Mouse (Mus musculus) urinary bladder, adult 18-20 months (tissue): Measurements from ENCODE around the gene Plin3.
"Not testable (repeated sequence)": the region's sequence is repeated elsewhere in the genome, so short reads cannot be mapped to it uniquely, and the experiment has no call there.

Experiments
- DNase-seq, 2 experiments: peaks; one replicate each; pipeline ENCODE4 v3.0.0; 2022; ENCODE audit warnings: low spot score in 2 of 2, mixed read lengths in 2 of 2

The Plin3 gene

DNA sequence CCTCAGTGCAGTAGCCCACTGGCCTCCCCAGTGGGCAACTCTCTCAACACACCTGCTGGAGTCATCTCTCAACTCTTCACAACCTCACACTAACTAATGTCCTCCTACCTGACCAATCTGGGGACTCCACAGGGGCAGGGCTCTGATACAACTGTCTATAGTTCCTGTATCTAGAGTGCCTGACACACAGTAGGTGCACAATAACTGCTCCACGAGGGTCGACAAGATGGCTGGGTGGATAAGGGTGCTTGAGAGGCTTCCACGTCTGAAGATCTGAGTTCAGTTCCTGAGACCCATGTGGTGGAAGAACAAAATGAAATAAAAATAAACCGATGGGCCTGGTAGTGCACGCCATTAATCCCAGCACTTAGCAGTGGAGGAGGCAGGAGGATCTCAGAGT is 18.7 kb downstream of the Plin3 start:
- no peak for DNase-seq

DNA sequence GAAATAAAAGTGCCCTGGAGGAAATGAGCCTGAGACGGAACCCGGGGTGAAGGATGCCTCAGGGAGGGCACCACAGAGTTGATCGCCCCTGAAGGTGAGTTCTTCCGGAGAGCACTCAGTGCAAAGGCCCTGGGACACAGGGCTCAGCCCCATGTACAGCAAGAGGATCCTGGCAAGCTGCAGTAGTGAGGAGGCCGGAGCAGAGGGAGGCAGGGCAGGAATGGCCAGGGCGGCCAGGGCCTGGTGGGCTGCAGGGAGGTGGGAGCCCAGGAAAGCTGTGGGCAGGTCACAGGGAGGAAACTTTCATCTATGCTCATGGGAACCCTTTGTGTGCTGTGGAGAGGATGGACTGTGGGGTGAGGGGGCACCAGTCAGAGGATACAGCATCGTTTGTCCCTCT is 19.2 kb downstream of the Plin3 start:
- no peak for DNase-seq

DNA sequence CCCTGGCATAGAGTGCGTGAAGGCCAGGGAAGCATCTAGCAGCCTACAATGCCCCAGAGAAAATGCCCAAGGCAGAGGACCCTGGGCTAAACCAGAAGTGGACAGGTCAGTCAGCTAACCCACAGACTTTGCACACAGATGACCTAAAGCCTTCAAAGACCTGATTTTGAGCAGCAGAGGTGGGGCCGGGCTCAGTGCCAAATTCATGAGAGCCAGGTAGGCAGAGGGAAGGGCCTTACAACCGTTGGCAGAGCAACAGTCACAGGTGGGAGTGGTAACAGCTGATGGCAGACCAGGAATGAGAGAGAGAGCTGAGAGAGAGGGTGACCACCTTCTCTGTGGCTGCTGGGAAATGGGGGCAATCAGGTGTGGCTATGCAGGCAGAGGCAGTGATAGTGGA is 20.0 kb downstream of the Plin3 start:
- no peak for DNase-seq

DNA sequence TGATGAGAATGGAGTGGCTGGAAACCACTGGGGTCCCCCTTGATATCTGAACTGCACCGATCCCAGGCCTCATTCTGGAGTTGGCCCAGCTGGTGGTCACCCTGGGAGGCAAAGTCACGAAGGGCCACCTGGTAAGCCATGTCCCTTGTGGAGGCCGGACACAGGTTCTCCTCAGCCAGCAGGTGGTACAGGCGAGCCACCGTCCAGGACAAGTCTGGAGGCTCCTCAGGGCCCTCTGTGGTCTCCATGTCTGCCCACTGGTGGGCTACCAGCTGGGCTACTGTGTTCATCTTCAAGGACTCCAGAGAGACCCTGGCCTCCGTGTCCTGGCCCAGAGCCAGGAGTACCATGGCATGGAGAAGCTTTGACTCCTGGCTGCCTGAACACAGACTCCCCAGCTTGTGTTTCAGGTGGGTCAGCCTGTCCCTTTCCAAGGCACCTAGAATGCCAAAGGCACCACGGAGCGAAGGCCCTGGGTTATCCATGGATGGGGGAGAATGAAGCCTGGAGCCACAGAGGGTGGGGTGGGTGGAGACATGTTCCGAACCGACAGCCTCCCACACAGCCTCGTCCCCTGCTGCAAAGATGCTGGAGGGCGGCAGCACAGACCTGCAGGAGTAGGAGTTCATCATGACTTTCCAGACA is 20.9 kb downstream of the Plin3 start:
- DNase-seq, result no peak

DNA sequence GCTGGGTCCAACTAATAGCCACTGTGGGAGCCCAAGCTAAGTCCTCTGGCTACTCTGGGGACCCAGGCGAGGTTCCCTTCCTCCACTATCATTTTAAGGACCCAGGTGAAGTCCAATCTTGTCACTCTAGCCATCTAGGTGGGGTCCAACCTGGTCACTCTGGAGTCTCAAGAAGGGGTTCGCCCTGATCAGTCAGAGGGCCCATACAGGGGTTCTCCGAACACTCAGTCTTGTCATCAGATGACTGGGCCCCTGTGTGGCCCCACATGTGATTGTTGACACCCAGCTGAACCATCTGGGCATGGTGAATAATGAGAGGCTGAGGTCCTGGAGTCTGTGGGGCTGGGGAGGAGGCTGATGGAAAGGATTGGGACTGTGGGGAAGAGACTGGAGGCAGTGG is 22.9 kb downstream of the Plin3 start:
- no peak for DNase-seq

DNA sequence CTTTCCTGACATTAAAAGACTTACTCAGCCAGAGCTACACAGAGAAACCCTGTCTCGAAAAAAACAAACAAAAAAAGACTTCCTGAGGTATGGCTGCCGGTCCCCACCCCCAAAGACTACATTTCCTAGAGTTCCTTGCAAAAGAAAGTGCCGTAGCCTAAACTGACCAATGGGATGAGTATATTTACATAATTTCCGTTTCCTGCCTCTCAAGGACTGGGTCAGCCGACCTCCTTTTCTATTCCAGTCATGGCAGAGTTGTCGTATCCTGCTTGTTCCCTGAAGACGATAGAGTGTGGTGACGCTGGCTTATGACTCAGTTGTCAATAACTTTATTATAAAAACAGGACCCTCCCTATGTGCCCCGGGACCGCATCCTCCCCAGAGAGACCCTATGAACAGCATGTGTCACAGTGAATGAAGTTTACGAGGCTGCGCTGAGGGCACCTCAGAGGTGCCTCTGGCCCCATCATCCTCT is 23.5 kb downstream of the Plin3 start:
- DNase-seq, result peak in 1 of 2 experiments; percentile 59

DNA sequence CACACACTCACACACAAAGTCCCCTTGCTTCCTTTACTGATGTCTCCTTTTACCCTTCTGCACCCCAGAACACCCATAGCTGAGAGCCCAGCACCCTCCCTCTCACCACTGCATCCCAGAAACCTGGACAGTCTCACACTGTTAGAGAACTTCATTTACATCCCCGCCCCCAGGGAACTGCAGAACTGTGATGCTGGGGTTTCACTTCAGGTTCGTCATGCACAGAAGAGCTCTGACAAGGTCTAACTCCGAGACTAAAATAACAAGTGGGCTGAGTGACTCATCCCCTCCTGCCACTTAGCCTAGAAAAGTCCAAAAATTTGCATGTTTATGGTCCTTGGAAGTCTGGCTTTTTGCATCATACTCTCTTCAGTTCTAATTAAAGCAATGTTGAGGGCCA is 26.4 kb downstream of the Plin3 start:
- no peak for DNase-seq

DNA sequence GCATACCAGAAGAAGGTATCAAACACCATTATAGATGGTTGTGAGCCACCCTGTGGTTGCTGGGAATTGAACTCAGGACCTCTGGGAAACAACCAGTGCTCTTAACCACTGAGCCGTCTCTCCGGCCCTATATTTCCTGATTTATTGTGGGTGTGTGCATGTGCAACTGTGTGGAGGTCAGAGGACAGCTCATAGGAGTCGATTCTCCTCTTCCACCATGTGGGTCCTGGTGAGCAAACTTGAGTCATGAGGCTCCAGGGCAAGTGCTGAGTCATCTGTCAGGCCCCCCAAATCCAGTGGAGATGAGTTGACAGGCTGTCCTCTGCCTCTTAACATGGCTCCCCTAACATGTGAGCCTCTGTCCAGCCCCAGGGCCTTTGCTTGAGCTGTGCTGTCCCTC is 26.8 kb downstream of the Plin3 start:
- DNase-seq, result no peak

DNA sequence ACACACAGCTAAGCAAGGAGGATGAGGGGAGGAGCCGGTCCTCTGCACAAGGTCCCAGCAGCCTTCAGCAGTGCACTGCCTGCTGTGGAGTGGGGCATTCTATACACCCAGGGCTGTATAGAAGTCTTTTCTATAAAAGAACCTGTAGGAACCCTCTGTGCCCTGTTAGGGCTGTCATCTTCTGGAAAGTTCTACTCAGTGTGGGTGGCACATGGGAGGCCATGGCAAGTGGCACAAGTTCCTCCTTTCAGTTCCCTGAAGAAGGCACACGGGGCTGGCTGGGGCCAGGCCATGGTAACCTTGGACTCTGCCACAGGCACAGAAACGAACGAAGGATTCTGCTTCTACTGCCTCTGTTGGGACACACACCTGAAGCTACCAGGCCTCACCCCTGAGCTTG is 27.7 kb downstream of the Plin3 start:
- no peak for DNase-seq

DNA sequence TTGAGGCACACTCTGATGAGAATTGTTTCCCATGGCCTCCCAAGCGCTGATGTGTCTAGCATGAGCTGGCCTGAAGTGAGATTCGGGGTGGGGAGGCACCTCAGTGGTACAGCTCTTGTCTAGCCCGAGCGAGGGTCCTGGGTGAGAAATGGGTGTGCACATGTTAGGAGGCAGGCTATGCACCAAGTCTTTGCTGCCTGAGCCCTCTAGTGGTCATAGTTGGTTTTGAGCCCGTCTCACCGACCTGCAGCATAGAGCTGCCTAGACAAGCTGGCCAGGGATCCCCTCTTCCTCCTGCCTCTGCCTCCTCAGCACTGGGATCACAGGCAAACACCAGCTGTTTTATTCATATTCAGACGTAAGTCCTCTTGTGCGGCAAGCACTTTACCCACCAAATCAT is 28.7 kb downstream of the Plin3 start:
- DNase-seq, result peak in 1 of 2 experiments; percentile 58

DNA sequence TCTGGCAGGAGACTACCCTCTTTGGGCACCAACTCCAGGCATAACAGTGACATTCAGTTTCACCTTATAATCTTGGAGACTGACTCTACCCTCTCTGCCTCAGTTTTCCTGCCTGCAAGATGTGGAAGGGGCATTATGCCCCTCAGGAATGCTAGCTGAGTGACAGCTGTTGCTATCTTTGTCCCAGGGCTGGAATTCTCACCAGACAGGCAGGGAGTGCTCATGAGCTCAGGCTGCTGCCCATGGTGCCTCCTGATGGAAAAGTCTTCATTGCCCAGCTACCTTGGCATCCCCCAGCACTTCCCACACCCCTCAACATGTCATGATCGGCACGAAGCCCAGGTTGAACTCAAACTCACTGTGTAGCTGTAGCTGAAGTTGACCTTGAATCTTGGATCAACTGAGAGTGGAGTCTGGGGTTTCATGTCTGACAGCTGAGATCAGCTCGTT is 30.0 kb downstream of the Plin3 start:
- no peak for DNase-seq

DNA sequence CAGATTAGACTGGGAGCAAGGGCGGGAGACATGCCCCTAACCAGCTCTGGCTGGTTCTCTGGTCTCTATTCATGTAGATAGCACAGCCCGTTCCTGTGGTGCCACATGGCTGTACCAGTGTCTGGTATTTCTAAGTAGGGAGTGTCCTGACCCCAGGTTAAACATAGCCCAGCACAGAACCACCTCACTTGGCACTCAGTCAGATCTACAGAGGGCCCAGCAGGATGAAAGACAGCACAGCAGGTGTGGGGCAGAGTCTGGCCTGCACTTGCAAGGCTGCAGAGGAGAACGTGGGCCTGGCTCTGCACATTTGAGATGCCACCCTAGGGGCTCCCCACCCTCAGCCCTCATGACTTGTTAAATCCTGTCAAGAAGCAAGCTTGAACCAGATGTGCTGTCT is 31.5 kb downstream of the Plin3 start:
- no peak for DNase-seq

DNA sequence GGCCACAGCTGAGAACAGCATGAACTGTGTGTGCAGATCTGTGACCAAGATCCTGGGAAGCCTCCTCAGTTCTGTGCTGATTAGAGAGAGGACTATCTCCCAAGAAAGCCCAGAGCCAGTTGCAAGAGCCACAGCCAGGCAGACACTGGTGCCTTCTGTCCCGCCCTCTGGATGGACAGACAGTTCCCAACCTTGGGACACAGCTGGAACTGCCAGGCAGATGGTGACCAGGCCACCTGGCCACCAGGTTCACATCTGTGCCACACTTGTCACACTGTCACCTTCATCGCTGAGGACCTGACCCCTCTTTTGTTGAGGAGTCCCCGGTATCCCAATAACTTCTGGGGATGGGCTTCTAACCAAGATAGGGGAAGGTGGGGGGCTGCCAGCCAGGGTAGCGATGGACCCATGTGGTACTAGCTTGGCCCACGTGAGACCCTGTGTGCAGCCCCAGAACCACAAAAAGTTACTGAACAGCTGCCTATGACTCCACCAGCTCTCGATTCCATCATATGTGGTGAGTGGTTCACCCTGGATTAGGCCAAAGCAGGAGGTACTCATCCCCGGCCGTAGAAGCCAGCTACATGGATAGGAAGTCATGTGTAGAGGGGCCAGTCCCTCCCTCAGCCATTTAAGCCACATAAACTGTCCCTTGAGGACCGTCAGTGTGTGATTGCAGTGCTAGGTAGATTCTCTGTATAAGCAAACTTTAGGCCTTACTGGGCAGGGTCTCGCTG is 33.2 kb downstream of the Plin3 start:
- DNase-seq, result no peak

DNA sequence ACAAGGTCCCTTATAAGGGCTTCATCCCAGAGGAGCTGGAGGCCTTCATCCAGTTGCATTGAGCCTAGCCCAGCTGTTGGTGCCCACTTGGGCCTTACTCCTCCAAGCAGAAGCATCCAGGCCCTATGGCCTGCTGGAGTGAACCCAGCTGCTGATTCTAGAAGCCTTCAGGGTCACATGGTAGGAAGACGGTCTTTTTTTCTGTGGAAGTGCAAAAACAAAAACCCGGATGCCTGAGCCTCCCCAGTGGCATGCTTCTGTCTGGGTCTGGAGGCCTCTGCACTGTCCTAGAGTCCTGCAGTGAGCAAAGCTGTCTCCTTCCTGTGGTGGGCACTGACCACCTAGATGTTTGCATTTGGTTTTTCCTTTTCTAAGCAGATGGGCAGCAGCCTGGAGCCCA is 33.9 kb downstream of the Plin3 start:
- DNase-seq, result not testable (repeated sequence)

DNA sequence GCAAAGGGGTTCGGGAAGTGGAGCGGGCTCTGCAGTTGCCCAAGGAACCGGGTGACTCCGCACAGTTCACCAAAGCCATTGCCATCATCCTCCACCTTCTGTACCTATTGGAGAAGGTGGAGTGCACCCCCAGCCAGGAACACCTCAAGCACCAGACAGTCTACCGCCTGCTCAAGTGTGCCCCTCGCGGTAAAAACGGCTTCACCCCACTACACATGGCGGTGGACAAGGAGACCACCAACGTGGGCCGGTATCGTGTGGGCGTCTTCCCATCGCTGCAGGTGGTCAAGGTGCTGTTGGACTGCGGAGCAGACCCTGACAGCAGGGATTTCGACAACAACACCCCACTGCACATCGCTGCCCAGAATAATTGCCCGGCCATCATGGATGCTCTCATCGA is 34.4 kb downstream of the Plin3 start:
- DNase-seq, result not testable (repeated sequence)

DNA sequence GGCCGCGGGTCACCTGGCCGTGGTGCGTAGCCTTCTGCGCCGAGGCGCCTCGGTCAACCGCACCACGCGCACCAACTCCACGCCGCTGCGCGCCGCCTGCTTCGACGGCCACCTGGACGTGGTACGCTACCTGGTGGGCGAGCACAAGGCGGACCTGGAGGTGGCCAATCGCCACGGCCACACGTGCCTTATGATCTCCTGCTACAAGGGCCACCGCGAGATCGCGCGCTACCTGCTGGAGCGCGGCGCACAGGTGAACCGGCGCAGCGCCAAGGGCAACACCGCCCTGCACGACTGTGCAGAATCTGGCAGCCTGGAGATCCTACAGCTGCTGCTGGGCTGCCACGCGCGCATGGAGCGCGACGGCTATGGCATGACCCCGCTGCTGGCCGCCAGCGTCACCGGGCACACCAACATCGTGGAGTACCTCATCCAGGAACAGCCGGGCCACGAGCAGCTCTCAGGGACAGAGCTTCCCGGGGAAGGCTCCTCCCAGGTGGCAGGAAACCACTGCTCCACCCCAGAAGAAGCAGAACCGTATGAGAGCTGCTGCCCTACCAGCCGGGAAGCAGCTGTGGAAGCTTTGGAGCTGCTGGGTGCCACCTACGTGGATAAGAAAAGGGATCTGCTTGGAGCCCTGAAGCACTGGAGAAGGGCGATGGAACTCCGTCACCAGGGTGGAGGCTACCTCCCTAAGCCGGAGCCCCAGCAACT is 35.3 kb downstream of the Plin3 start:
- DNase-seq, result peak in 1 of 2 experiments; percentile 45

DNA sequence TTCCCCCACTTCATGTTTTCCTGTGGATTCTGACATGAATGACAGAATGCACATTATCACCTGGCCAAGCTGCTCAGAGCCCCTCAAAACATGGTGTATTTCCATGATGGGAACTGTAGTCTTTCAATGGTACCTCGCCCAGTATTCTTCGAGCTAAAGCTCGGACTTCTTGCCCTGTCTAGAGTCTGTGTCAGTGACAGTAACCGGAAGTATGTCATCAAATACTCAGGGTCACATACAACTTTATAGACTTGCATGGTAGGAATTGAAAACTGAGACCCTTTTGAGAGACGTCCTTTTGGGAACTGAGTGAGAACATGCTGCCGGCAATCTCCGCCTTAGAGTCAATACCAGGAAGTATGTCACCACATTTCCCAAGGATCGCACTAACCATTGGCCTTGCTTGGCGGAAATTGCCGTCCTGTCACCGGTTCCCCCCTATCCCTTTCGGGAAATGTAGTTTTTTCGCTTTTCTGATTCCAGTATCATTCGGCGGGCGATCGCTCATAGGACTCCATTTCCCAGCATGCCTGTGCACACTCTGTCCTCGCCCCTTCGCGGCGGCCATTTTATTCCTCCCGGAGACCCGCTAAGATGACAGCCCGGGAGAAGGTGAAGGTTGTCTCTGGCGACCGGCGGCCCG is 36.3 kb downstream of the Plin3 start, which contains the start of gene Fem1a:
Gene Fem1a, plus strand, starts transcription at position 572 of the 643 bp plus-strand sequence.
- DNase-seq, result peak in 1 of 2 experiments; percentile 93

DNA sequence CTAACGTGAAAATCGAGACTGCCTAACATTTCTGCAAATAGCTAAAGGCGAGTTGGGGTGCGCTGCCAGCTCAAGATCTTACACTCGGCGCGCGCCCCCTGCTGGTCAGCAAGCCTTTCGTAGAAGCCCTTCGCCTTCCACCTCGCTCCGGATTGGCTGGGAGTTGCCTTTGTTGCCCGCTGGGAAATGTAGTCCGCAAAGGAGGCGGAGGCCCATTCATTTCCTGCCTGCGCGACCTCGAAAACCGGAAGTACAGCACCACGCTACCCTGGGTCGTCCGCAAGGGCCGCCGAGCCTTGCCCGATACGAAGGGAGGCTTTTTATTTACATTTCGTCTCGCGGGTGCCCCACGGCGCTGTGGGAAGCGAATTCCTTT is 36.8 kb downstream of the Plin3 start:
- DNase-seq, result peak; percentile 93 to 97

DNA sequence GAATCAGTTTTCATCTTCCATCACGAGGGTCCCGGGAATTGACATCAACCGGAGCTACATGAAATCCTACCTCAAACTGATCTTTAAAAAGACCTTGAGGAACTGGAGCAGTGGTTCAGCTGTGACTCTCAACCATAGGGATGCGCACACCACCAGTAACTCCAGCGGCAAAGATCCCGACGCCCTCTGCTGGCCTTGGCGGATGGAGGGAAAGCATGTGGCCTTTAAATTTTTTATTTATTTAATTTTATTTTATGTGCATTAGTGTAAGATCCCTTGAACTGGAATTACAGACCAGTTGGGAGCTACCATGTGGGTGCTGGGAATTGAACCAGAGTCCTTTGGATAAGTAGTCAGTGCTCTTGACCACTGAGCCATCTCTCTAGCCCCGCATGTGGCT is 37.2 kb downstream of the Plin3 start:
- no peak for DNase-seq

DNA sequence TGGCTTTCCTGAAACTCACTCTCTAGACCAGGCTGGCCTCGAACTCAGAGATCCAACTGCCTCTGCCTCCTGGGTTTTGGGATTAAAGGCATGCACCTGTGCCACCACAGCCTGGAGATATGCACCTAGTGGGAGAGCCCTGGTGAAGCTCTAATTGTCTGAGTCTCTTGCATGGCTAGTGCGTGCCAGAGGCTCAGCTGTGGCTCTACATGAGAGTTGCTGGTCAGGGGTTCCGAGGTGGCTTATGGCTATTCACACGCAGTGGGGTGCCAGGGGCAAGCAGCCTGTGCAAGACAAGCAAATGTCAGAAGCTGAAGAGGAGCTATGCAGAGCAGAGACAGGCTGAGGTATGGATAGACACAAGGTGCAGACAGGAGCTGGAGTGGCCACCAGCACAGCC is 38.0 kb downstream of the Plin3 start:
- no peak for DNase-seq

DNA sequence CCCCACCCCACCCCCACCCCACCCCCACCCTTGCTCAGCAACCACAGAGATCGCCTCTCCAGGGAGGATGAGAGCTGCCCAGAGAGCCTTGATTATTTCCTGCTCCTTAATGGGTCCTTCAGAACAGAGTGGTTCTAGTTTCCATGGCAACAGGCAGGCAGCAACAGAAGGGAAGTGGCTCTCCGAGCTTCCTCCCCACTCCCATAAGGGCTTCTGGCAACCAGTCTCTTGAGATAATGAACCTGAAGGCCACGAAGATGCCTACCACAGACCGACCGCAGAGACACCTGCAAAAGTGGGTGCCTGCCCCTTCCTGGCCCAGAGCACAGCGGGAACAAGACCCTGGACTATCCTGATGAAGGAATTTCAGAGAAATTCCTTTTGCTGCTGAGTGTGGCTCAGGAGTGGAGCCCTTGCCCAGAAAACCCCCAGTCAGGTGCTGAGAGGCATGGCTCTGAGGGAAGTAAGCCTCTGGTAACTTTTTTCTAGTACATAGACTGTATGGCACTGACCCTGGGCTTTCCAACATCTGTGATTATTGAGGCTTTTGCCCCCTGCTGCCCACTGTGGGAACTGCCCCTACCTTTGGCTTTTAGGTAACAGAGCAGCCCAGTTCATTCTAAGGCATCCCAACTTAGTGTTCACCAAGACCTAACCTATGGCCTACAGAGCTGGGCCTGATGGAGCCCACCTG is 41.4 kb downstream of the Plin3 start:
- DNase-seq, result peak in 1 of 2 experiments; percentile 53

DNA sequence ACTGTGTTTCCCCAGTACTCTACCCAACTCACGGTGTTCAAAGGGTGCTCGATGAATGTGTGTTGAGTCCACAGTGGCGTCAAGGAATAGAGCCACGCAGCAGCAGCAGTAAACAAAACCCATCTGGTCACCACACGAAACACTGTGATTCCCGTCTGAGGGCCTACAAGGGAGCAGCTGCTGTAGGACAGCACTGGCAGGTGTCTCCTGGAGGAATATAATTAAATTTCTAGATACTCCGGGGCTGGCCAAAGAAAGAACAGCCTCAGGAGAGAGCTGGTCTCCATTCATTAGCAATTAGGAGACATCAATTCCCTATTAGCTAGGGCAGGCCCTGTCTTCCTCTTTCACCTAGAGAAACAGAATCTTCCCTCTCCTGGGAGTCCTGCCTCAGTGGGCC is 47.1 kb downstream of the Plin3 start:
- DNase-seq, result no peak
